Mouse (Mus musculus): Measurements from ENCODE around the gene Clec2l.

- TF ChIP-seq POLR2A (IDR thresholded peaks at IDR 0.05; ENCODE audit: insufficient read depth, low read length) (no peak), CTCF (IDR thresholded peaks at IDR 0.05; ENCODE audit: low read depth, low read length) (no peak)
Observed at GRCm38 (mm10) chr6:38718625-38719024, 55.8 kb downstream of the Clec2l start.

All from ES-Bruce4 (cell line).